Mouse (Mus musculus): Measurements from ENCODE around the gene Hck.

DNA sequence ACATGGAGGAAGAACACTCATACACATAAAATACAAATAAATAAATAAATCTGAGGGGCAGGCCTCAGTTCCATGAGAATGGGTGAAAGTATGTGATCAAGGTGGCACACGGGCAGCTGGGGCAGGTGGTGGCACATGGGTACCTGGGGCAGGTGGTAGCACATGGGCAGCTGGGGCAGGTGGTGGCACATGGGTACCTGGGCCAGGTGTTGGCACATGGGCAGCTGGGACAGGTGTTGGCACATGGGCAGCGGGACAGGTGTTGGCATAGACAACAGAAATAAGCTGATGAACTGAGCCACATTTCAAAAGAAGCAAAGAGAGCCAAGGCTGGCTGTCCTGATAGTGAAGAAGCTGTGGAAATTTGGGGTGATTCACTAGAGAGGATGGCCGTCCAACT, 41.5 kb downstream of the Hck start:
- TF ChIP-seq GATA1 (IDR thresholded peaks at IDR 0.05; ENCODE audit: borderline replicate concordance, low read length) (no peak), FLI1 (IDR thresholded peaks at IDR 0.05; ENCODE audit: low read length) (no peak)

Measured in megakaryocyte, embryonic 14.5 days (primary cell).